Mouse (Mus musculus) myocyte (in vitro differentiated cells): ENCODE results near the gene Ubxn6. TPM values are rescaled to one million over a fixed set of nuclear protein-coding genes. Genes with fewer than 3 reads are reported as not detected.
"Not testable (repeated sequence)": the region's sequence is repeated elsewhere in the genome, so short reads cannot be mapped to it uniquely, and the experiment has no call there.

Source experiments
- H3K27me3 ChIP-seq: one replicate; pipeline ENCODE4 v1.6.1; 2011; ENCODE audit not compliant: control insufficient read depth, insufficient read depth, insufficient read length
- H3K36me3 ChIP-seq: one replicate; pipeline ENCODE4 v1.6.1; 2011; ENCODE audit not compliant: control insufficient read depth, insufficient read depth
- H3K4me2 ChIP-seq: one replicate; pipeline ENCODE4 v1.6.1; 2011; ENCODE audit warnings: low read depth, control low read depth
- H3K4me3 ChIP-seq: one replicate; pipeline ENCODE4 v1.5.1; 2011; ENCODE audit warnings: mild to moderate bottlenecking, control low read depth, moderate library complexity
- H3K79me2 ChIP-seq: one replicate; pipeline ENCODE4 v1.6.1; 2011; ENCODE audit not compliant: control insufficient read depth, insufficient read depth
- H3ac ChIP-seq: one replicate; pipeline ENCODE4 v1.6.1; 2011; ENCODE audit not compliant: control insufficient read depth, insufficient read length
- CEBPB ChIP-seq: IDR thresholded peaks from 2 replicates; pipeline ENCODE4 v1.6.1; 2011; ENCODE audit warnings: mild to moderate bottlenecking, moderate library complexity; ENCODE audit not compliant: poor library complexity, insufficient read depth, severe bottlenecking
- E2F4 ChIP-seq: IDR thresholded peaks from one replicate; pipeline ENCODE4 v1.6.1; 2011; ENCODE audit warnings: mild to moderate bottlenecking, control low read depth, moderate library complexity; ENCODE audit not compliant: insufficient read depth
- MAX ChIP-seq: IDR thresholded peaks from one replicate; pipeline ENCODE4 v1.6.1; 2011; ENCODE audit warnings: low read depth, mild to moderate bottlenecking, control low read depth
- MYOD1 ChIP-seq, 3 experiments: IDR thresholded peaks; one replicate each; pipeline ENCODE4 v1.6.1; 2011; ENCODE audit warnings: control low read depth in 2 of 3, low read depth in 2 of 3, mild to moderate bottlenecking in 2 of 3, moderate library complexity in 1 of 3; ENCODE audit not compliant: insufficient read length in 2 of 3, control insufficient read depth in 1 of 3
- MYOG ChIP-seq, 3 experiments: IDR thresholded peaks; one replicate each; pipeline ENCODE4 v1.6.1; 2011; ENCODE audit warnings: control low read depth in 2 of 3, low read depth in 2 of 3, mild to moderate bottlenecking in 2 of 3; ENCODE audit not compliant: insufficient read length in 2 of 3, control insufficient read depth in 1 of 3, insufficient read depth in 1 of 3
- POLR2A ChIP-seq: IDR thresholded peaks from one replicate; pipeline ENCODE4 v1.6.1; 2011; ENCODE audit warnings: low read depth, mild to moderate bottlenecking, control low read depth, moderate library complexity; ENCODE audit not compliant: insufficient read length
- POLR2AphosphoS2 ChIP-seq: IDR thresholded peaks from one replicate; pipeline ENCODE4 v1.6.1; 2011; ENCODE audit warnings: low read depth, control low read depth; ENCODE audit not compliant: insufficient read length
- REST ChIP-seq: IDR thresholded peaks from one replicate; pipeline ENCODE4 v1.6.1; 2011; ENCODE audit warnings: mild to moderate bottlenecking, control low read depth, moderate library complexity; ENCODE audit not compliant: insufficient read depth, insufficient read length
- SRF ChIP-seq: IDR thresholded peaks from one replicate; pipeline ENCODE4 v1.6.1; 2011; ENCODE audit warnings: low read depth; ENCODE audit not compliant: control insufficient read depth, insufficient read length
- TCF12 ChIP-seq: IDR thresholded peaks from one replicate; pipeline ENCODE4 v1.6.1; 2011; ENCODE audit warnings: mild to moderate bottlenecking, control low read depth; ENCODE audit not compliant: poor library complexity, insufficient read depth, severe bottlenecking
- TCF3 ChIP-seq: IDR thresholded peaks from one replicate; pipeline ENCODE4 v1.6.1; 2011; ENCODE audit warnings: low read depth, control low read depth; ENCODE audit not compliant: insufficient read length
- USF1 ChIP-seq: IDR thresholded peaks from one replicate; pipeline ENCODE4 v1.6.1; 2011; ENCODE audit warnings: low read depth, mild to moderate bottlenecking, control low read depth, moderate library complexity
- polyA plus RNA-seq: library from polyadenylated mRNA; unstranded; fragments of >200 nt; fragmentation: generic; extraction: Trizol; gene quantifications from one replicate; pipeline ENCODE4 v1.2.1, GENCODE M21; 2012; ENCODE audit warnings: missing spikeins

Gene Ubxn6
- polyA plus RNA-seq, 1 experiment = 54.3 TPM

GRCm38 (mm10) chr17:56107736-56108135 lies 32.9 kb upstream of the Ubxn6 start:
- H3ac ChIP-seq = no peak overlapping the region
- TF ChIP-seq MAX = no peak
- no peak for TF ChIP-seq POLR2A
- TF ChIP-seq REST = no peak
- no peak for TF ChIP-seq POLR2AphosphoS2
- TF ChIP-seq SRF = no peak
- TF ChIP-seq USF1 = no peak
- TF ChIP-seq E2F4 = no peak
- TF ChIP-seq CEBPB = no peak
- TF ChIP-seq MYOD1 (IDR thresholded peaks at IDR 0.05; ENCODE audit: control insufficient read depth in 1 of 3, insufficient read length in 2 of 3, low read depth in 2 of 3) = no peak
- TF ChIP-seq TCF12 = no peak
- TF ChIP-seq TCF3 = no peak
- no peak for TF ChIP-seq MYOG (IDR thresholded peaks at IDR 0.05; ENCODE audit: control insufficient read depth in 1 of 3, insufficient read depth in 1 of 3, insufficient read length in 2 of 3, low read depth in 2 of 3)
- H3K36me3 ChIP-seq = no peaks in the 10 kb centered on the region
- H3K4me2 ChIP-seq = no peak overlapping the region
- no peaks in the 10 kb centered on the region for H3K27me3 ChIP-seq
- H3K4me3 ChIP-seq = no peak overlapping the region
- H3K79me2 ChIP-seq = no peaks in the 10 kb centered on the region

- no peak for TF ChIP-seq E2F4
- TF ChIP-seq REST = no peak
- no peak for TF ChIP-seq MYOG (IDR thresholded peaks at IDR 0.05; ENCODE audit: control insufficient read depth in 1 of 3, insufficient read depth in 1 of 3, insufficient read length in 2 of 3, low read depth in 2 of 3)
- TF ChIP-seq SRF = no peak
- TF ChIP-seq CEBPB = no peak
- no peak for TF ChIP-seq TCF12
- no peak for TF ChIP-seq POLR2A
- no peak for TF ChIP-seq TCF3
- no peak for TF ChIP-seq POLR2AphosphoS2
- TF ChIP-seq USF1 = no peak
- TF ChIP-seq MAX = no peak
- TF ChIP-seq MYOD1 (IDR thresholded peaks at IDR 0.05; ENCODE audit: control insufficient read depth in 1 of 3, insufficient read length in 2 of 3, low read depth in 2 of 3) = no peak
Measured at GRCm38 (mm10) chr17:56106981-56107380, 32.2 kb upstream of the Ubxn6 start.

GRCm38 (mm10) chr17:56106436-56106835 lies 31.6 kb upstream of the Ubxn6 start:
- H3K4me3 ChIP-seq, H3K79me2 ChIP-seq, H3K4me2 ChIP-seq, H3K27me3 ChIP-seq, H3K36me3 ChIP-seq, H3ac ChIP-seq: not testable (repeated sequence)

More at GRCm38 (mm10) chr17:56106981-56107380, 32.2 kb upstream of the Ubxn6 start:
- no peak overlapping the region for H3K4me2 ChIP-seq
- H3K79me2 ChIP-seq = no peaks in the 10 kb centered on the region
- peaks cover 3% of the 10 kb centered on the region for H3K36me3 ChIP-seq
- no peak overlapping the region for H3K4me3 ChIP-seq
- no peaks in the 10 kb centered on the region for H3K27me3 ChIP-seq
- no peak overlapping the region for H3ac ChIP-seq

GRCm38 (mm10) chr17:56104821-56105220 lies 30.0 kb upstream of the Ubxn6 start:
- H3ac ChIP-seq, H3K4me2 ChIP-seq, H3K27me3 ChIP-seq, H3K79me2 ChIP-seq, H3K4me3 ChIP-seq, H3K36me3 ChIP-seq: not testable (repeated sequence)

- H3K4me3 ChIP-seq = no peak overlapping the region
- TF ChIP-seq CEBPB (no peak), REST (no peak), MYOD1 (IDR thresholded peaks at IDR 0.05; ENCODE audit: control insufficient read depth in 1 of 3, insufficient read length in 2 of 3, low read depth in 2 of 3) (no peak), MAX (no peak), TCF12 (no peak), TCF3 (no peak), POLR2AphosphoS2 (no peak), E2F4 (no peak), MYOG (IDR thresholded peaks at IDR 0.05; ENCODE audit: control insufficient read depth in 1 of 3, insufficient read depth in 1 of 3, insufficient read length in 2 of 3, low read depth in 2 of 3) (no peak), POLR2A (no peak), SRF (no peak), USF1 (no peak)
- H3K27me3 ChIP-seq = no peaks in the 10 kb centered on the region
- peaks cover 3% of the 10 kb centered on the region for H3K36me3 ChIP-seq
- no peak overlapping the region for H3K4me2 ChIP-seq
- no peaks in the 10 kb centered on the region for H3K79me2 ChIP-seq
- no peak overlapping the region for H3ac ChIP-seq
Measured at GRCm38 (mm10) chr17:56103465-56104285, 28.8 kb upstream of the Ubxn6 start.
